Mouse (Mus musculus) right cerebral cortex, adult 18-20 months (tissue): Measurements from ENCODE around the gene Selplg.
"Not testable (repeated sequence)": the region's sequence is repeated elsewhere in the genome, so short reads cannot be mapped to it uniquely, and the experiment has no call there.

Source experiments
- DNase-seq: peaks from one replicate; pipeline ENCODE4 v3.0.0; 2022; ENCODE audit warnings: mixed read lengths

The Selplg gene

DNA sequence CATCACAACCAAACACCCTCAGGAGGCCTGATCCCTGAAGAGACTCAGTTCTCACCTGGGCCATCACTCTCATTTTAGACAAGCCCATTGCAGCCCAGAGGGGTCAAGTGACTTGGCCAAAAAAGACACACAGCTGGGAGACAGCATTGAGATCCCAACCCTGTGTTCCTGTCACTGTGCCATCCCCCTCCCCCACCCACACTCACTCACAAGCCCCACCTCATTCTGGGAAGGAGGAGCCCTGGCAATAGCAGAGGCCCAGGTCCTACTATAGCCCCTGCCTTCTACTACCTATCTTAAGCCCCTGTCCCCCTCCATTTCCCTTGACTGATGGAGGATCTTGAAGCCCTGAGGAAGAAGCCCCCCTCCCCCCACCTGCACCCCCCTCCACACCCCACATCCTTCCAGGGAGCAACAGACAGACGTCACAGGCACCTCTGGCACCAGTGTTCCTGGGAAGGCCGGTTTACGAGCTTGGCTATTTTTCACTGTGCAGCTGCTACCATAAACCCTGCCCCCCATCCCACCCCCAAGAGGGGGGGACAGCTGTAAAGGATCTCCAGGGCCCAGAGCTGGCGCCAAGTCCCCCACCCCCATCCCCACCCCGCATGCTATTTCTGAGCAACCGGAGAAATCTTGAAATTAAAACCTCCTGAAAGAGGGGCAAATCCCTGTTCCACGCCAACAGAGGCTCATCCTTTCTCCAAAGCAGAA lies 43.2 kb downstream of the Selplg start:
- no peak for DNase-seq

- no peak for DNase-seq
Measured at GRCm38 (mm10) chr5:113788645-113789044, 43.8 kb downstream of the Selplg start.

DNA sequence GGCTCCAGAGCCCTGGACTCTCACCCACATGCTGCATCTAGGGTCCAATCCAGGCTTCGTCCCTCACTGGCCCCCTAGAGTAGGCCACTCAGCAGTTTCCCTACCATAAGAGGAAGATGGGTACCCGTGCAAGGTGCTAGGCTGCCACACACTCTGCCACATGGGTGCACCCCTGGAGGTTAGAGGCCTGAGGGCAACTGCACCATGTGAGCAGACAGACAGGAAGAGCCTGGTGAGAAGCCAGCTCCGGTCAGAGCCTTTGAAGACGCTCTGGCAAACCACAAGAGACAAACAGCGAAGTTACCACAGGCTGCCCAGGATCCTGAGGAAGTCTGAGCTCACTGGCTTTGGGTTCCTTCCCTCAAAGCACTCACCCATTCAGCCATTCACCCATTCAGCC lies 45.5 kb downstream of the Selplg start:
- no peak for DNase-seq

DNA sequence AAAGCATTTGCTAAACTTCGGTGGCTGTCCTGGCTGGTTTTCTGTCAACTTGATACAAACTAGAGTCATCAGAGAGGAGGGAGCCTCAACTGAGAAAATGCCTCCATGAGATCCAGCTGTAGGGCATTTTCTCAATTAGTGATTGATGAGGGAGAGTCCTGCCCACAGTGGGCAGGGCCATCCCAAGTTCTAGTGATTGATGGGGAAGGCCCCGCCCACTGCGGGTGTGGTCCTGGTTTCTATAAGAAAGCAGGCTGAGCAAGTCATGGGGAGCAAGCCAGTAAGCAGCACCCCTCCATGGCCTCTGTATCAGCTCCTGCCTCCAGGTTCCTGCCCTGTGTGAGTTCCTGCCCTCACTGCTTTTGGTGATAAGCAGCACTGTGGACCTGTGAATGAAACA lies 48.3 kb downstream of the Selplg start:
- DNase-seq: not testable (repeated sequence)

- peak; percentile 65 for DNase-seq
Measured at GRCm38 (mm10) chr5:113783581-113784001, 48.9 kb downstream of the Selplg start.

DNA sequence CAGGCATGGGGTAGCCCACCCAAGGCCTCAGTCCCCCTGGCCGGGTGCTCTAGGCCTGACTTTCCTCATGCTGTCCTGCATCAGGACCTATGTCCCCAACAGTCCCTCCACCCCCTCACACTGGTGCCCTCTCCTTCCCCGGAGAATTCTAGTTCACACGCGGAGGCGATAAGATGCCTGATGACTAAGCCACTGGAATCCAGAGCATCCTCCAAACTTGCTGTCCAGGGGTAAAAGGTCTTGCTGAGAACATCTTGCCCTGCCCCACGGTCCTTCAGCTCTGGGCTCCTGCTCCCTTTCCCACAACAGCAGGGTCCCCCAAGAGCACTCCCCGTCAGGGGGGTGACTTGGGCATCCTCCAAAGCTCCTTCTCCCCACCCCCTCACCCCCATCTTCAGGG lies 49.8 kb downstream of the Selplg start:
- DNase-seq: no peak

GRCm38 (mm10) chr5:113781875-113782274 lies 50.6 kb downstream of the Selplg start:
- no peak for DNase-seq

GRCm38 (mm10) chr5:113781254-113781653 lies 51.2 kb downstream of the Selplg start:
- no peak for DNase-seq

DNA sequence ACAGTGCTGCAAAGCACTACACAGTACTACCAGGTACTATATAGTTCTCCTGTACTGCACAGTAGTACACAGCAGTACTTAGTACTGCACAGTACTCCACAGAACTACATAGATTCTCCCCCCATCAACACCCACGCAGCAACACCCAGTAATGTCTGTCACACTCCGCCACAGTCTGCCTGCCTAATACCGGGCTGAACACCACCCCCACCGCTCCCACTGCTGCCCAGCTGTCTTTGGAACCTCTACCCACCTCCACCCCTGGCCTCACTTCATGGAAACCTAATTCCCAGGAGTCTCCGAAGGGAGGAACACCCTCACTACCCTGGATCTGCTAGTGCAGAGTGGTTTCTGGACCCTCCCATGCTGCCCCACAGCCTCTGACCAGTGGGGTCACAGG lies 51.7 kb downstream of the Selplg start:
- DNase-seq: peak; percentile 50

DNA sequence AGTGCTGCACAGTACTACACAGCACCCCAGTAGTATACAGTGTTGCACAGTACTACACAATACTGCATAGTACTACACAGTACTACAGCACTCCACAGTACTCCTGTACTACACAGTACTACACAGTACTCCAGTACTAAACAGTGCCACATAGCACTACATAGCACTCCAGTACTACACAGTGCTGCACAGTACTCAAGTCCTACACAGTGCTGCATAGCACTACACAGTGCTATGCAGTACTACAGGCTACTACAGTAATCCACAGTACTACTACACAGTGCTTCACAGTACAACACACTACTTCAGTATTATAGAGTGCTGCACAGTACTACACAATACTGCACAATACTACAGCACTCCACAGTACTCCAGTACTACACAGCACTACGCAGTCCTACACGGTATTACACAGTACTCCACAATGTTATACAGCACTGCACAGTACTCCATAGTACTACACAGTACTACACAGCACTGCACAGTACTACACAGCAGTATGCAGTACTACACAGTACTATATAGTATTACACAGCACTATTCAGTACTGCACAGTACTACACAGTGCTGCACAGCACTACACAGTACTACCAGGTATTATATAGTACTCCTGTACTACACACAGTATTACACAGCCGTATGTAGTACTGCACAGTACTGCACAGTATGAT lies 52.2 kb downstream of the Selplg start:
- no peak for DNase-seq

GRCm38 (mm10) chr5:113779569-113779968 lies 52.9 kb downstream of the Selplg start:
- DNase-seq: no peak

- not testable (repeated sequence) for DNase-seq
Measured at GRCm38 (mm10) chr5:113777728-113778127, 54.7 kb downstream of the Selplg start.

DNA sequence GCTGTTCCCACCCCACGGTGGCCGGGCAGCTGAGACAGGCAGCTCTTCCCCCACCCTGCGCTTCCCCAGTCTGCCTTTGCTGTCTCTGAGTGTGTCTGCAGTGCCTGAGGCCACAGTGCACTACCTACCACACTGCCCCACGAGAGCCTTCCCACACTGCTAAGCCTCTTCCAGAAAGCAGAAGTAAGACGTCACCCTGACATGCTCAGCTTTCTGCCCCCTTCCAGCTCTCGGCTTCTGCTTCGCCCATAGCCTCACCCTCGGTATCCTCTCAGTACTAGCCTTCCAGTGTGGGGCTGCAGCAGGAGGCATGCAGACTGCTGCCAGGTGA lies 55.6 kb downstream of the Selplg start:
- no peak for DNase-seq

DNA sequence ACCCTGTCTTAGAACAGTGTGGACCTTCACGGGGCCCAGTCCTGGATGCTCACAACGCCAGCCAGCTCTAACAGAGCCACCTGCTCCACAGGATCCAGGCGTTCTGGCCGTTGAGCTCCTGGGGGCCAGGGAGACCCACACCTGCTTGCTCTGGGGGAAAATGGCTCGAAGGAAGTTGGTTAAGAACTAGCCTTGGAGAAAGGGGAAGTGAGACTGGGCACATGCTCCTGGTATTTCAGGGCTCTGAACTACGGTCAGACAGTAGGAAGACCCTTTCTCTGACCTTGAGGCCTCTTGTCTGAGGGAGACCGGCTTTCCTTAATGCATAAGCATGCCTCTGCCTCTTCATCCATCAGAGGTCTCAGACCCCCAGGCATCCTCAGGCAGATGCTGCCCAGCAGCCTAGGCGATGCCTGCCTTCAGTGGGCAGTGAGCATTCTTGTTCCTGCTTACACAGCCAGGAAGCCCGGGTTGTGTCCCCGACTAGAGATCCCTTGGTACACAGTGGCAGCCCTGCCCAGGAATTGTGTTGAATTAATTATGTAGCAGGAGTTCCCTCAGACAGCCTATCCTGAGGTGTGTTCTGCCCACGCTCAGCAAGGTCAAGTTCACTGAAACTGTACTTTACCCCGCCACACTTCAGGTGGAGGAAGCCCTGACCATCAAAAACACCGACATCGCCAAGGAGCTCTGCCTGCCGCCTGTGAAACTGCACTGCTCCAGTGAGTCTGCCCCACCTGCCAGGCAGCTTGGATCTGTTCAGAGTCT lies 56.1 kb downstream of the Selplg start:
- no peak for DNase-seq

- DNase-seq: no peak
Measured at GRCm38 (mm10) chr5:113775585-113775984, 56.9 kb downstream of the Selplg start.

DNA sequence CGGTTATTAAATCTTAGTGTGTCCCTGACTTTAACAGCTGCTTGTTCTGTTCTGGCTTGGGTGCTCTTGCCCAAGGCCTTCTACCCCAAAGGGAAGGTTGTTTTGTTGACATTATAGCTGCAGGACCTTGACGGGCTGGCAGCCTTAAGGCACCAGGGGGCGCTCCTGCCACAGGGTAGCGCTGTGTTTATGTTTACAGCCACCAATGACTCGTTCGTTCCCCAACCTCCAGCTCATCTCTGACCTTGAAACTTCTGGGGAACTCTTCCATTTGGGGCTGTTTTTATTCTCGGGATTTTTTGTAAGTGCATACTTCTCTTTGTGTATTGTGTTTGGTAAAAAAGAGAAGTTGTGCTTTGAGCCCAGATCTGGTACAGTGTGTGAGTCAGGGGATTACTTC lies 58.8 kb downstream of the Selplg start:
- DNase-seq: peak; percentile 78

GRCm38 (mm10) chr5:113772905-113773519 lies 59.4 kb downstream of the Selplg start:
- no peak for DNase-seq

DNA sequence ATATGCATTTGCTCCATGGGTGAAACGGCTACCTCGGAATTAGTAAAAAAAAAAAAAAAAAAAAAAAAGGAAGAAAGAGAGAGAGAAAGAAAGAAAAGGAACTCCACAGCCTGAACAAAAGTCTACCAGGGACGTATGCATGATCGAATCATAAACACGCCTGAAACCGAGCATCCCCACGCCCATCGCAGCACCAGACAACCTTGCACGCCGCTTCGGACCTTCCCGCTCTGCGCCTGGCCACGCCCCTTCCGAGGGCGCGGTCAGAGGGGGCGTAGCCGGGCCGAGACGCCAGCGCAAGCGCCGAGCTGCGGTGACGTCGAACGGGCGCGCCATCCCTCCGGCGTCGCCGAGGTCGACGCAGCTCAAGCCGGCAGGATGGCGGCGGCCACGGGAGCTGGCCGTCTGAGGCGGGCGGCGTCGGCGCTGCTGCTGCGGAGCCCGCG lies 60.0 kb downstream of the Selplg start, which contains the start of the genes Sart3 and Iscu:
Gene Sart3 (minus strand): TSS at position 61 of the 446 bp plus-strand sequence.
Gene Iscu (plus strand): TSS at position 299 of the 446 bp plus-strand sequence.
- peak; percentile 96 for DNase-seq

- DNase-seq: peak; percentile 88
Measured at GRCm38 (mm10) chr5:113771213-113772162, 61.0 kb downstream of the Selplg start.

GRCm38 (mm10) chr5:113768806-113769205 lies 63.6 kb downstream of the Selplg start:
- DNase-seq: no peak
